Mouse (Mus musculus): ENCODE measurements around the gene Ush1g. TPM values are rescaled to one million over a fixed set of nuclear protein-coding genes. Genes with fewer than 3 reads are reported as not detected.
A peak's percentile ranks its signal among the peaks of the same experiment; 100 is the strongest.

Ush1g gene
- polyA plus RNA-seq, 1 experiment from 2014 or later: 0.05 TPM

DNA sequence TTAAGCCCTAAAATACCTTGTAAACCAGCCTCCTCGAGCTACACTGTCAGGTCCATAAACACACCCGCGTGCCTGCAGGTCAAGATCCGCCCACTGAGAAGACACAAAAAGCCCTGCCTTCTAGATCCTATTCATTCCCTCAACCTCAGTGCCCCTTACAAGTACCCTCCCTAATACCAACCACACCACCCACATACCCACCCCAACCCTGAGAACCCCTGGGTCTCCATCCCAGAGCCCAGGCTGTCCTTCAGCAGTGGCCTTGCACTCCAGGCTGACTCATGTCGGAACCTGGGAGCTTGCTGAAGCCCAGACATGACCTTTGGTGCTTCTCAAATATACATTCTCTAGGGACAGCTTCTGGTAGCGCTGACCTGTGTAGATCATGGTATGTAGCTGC, 47.1 kb downstream of the Ush1g start:
- Histone ChIP-seq H3K27me3 (no peaks in the 10 kb centered on the region), H3K9ac (replicated peaks) (0 out of 2 replicates have a peak overlapping the region, but pooled peaks have one; percentile 1), H3K4me3 (replicated peaks) (no peak overlapping the region), H3K27ac (no peak overlapping the region), H3K36me3 (peaks cover 8% of the 10 kb centered on the region; the same call in 1 of the 2 replicates), H3K4me2 (replicated peaks) (no peak overlapping the region), H3K4me1 (replicated peaks) (peaks cover 34% of the 10 kb centered on the region), H3K9me3 (no peaks in the 10 kb centered on the region)
- no peak for ATAC-seq
- WGBS: 91% methylated on average over 6 of the region's 6 CpGs

DNA sequence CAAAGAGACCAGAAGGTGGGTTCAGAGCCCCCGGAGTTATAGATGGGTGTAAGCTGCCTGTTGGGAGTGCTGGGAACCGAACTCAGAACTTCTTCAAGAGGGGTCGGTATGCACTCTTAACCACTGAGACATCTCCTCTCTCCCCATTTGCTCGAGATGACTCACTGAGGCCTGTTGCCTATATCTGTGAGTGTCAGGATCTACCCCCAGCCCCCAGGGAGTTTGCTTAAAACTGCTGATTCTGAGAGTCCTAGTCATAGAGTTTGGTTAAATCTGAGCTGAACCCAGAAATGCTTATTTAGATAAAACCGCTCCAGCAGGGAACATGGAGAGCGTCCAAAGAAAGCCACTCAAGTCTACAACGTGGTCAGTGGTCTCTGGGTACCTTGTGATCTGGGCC, 47.7 kb downstream of the Ush1g start:
- Histone ChIP-seq H3K4me2 (replicated peaks) (no peak overlapping the region), H3K9me3 (no peaks in the 10 kb centered on the region), H3K9ac (replicated peaks) (no peak overlapping the region), H3K27me3 (peaks cover 6% of the 10 kb centered on the region), H3K27ac (no peak overlapping the region), H3K4me1 (replicated peaks) (peaks cover 34% of the 10 kb centered on the region), H3K36me3 (peaks cover 13% of the 10 kb centered on the region), H3K4me3 (replicated peaks) (no peak overlapping the region)
- WGBS: 91% methylated on average over 7 of the region's 7 CpGs
- no peak for ATAC-seq

DNA sequence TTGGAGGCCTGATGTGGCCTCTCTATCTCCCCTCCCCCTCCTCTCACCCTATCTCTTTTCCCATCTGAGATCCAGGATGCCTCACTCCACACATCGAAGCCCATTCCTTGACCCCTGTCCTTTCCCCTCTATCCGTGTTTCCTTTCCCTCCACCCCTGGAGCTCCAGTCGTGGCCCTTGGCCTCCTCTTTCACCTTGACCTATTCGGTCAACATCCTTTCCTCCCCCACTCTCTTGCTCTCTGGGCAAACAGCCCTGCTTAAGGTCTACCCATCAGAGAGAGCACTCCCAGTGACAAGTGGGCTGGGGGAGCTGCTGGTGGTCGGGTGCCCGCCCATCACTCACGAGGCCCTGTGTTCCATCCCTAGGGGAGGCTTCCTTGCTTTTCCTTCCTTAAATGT, 48.1 kb downstream of the Ush1g start:
- peaks cover 18% of the 10 kb centered on the region for H3K36me3 ChIP-seq
- H3K4me1 ChIP-seq (replicated peaks): peaks cover 34% of the 10 kb centered on the region
- 0 out of 2 replicates have a peak overlapping the region, but pooled peaks have one; percentile 10 for H3K9ac ChIP-seq (replicated peaks)
- peaks cover 10% of the 10 kb centered on the region for H3K27me3 ChIP-seq
- H3K4me3 ChIP-seq (replicated peaks): no peak overlapping the region
- ATAC-seq: no peak
- no peak overlapping the region for H3K27ac ChIP-seq
- H3K9me3 ChIP-seq: no peaks in the 10 kb centered on the region
- WGBS: 71% methylated on average over 7 of the region's 7 CpGs
- H3K4me2 ChIP-seq (replicated peaks): no peak overlapping the region

DNA sequence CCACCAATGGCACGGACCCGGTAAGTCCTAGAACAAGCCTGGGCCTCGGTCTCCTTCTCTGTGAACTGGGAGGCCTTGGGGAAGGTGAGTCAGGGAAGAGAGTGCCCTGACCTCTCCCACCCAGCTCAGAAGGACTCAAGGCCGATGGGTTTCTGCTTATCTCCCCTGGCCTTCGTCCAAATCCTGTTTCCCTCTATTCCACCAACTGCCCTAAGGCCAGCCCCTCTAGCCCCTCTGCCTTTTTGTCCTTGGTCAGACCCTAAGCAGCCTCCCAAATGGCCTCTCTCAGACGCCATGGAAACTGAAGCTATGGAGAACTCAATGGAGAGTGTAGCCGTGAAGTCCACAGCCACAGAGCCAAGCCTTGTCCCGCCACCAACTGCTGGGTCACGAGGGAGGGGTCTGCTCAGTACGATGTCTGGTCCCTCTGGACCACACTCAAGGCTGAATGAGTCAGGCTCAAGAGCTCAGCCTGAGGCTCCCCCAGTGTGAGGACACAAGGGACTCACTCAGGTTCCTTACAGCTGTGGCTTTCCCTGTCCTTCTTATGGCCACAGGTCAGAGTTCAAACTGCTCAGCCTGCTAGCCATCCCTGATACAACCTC, 48.8 kb downstream of the Ush1g start:
- no peak overlapping the region for H3K4me3 ChIP-seq (replicated peaks)
- peaks cover 25% of the 10 kb centered on the region for H3K36me3 ChIP-seq
- H3K27ac ChIP-seq: no peak overlapping the region
- H3K4me1 ChIP-seq (replicated peaks): peaks cover 32% of the 10 kb centered on the region
- ATAC-seq: no peak
- no peaks in the 10 kb centered on the region for H3K9me3 ChIP-seq
- no peak overlapping the region for H3K4me2 ChIP-seq (replicated peaks)
- 0 out of 2 replicates have a peak overlapping the region, but pooled peaks have one; percentile 10 for H3K9ac ChIP-seq (replicated peaks)
- peaks cover 18% of the 10 kb centered on the region for H3K27me3 ChIP-seq
- WGBS: 70% methylated on average over 10 of the region's 10 CpGs

DNA sequence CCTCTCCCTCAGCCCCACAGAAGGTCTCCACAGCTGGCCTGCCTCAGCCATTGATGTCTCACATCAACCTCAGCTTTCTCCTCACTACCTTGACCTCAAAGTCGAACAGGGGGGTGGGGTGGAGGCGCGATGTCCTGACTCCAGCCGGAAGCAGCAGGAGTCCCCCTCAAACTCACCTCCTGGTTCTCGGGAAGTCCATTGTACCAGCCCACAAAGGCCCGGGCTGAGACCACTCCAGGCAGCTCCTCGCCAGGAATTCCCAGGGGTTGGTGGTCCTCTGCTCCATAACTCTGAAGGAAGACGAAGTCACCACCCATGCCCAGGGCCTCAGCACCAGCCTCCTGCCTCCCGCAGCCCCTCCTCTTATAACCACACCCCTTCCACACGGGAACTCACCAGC, 50.4 kb downstream of the Ush1g start:
- 71% methylated on average over 10 of the region's 10 CpGs for WGBS

DNA sequence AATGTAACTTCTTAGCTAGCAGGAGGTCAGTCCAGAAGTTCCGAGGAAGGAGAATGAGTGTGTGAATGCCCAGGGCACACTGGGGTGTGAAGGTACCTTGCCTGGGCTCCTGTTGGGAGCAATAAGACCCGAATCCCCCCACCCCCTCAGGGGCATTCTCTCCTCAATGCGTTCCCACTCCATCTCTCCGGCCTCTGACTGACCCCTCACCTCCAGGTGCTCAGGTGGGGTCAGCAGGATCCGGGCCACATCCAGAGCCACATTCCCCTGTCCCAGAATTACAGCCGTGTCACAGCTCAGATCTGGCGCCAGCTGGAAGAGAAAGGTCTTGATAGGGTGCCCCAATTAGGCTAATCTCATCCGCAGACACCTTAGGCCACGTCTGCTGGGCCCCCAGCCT, 50.8 kb downstream of the Ush1g start:
- Histone ChIP-seq H3K36me3 (peaks cover 29% of the 10 kb centered on the region), H3K9ac (replicated peaks) (no peak overlapping the region), H3K4me1 (replicated peaks) (peaks cover 36% of the 10 kb centered on the region), H3K4me3 (replicated peaks) (no peak overlapping the region), H3K9me3 (no peaks in the 10 kb centered on the region), H3K4me2 (replicated peaks) (no peak overlapping the region), H3K27me3 (peaks cover 37% of the 10 kb centered on the region), H3K27ac (no peak overlapping the region)
- 84% methylated on average over 9 of the region's 9 CpGs for WGBS
- ATAC-seq: no peak

More for the DNA sequence above, 50.4 kb downstream of the Ush1g start:
- Histone ChIP-seq H3K36me3 (peaks cover 29% of the 10 kb centered on the region), H3K4me2 (replicated peaks) (no peak overlapping the region), H3K9ac (replicated peaks) (no peak overlapping the region), H3K4me3 (replicated peaks) (no peak overlapping the region), H3K9me3 (no peaks in the 10 kb centered on the region), H3K4me1 (replicated peaks) (peaks cover 35% of the 10 kb centered on the region), H3K27ac (no peak overlapping the region), H3K27me3 (peaks cover 33% of the 10 kb centered on the region)
- no peak for ATAC-seq

DNA sequence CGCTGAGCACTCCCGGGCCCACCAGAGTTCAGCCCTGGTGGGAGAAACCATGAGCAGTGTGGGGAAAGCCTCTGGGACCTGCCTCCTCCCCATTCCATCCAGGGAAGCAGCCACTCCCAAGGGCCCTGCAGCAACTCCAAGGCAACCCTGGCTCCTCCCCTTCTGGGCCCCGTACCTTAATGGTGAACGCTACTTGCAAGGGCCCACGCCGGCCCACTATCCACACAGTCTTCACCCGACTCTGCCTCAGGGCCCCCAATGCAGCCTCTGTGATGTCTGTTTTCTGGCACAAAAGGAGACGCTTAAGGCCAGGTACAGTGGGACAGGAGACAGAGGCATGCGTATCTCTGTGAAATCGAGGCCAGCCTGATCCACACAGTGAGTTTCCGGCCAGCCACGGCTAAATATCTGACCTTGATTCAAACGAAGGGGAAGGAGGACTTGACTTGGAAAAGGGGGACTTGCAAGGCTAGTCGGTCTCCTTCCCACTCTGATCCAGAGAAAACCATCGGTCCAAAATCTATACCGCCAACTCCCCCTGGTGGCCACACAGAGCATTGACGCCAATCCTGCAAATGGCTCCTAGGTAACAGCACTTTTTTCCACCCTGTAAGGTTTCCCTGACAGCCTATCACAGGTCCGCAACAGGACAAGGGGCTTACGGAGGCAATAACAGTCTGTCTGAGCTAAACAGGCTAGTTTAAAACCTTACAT, 51.5 kb downstream of the Ush1g start:
- Histone ChIP-seq H3K9ac (replicated peaks) (no peak overlapping the region), H3K27ac (no peak overlapping the region), H3K9me3 (no peaks in the 10 kb centered on the region), H3K4me3 (replicated peaks) (no peak overlapping the region), H3K4me2 (replicated peaks) (no peak overlapping the region), H3K4me1 (replicated peaks) (peaks cover 36% of the 10 kb centered on the region), H3K27me3 (peaks cover 45% of the 10 kb centered on the region), H3K36me3 (peaks cover 29% of the 10 kb centered on the region)
- peak; percentile 45; the same call in 1 of the 2 replicates for ATAC-seq
- WGBS: 37% methylated on average over 19 of the region's 19 CpGs

DNA sequence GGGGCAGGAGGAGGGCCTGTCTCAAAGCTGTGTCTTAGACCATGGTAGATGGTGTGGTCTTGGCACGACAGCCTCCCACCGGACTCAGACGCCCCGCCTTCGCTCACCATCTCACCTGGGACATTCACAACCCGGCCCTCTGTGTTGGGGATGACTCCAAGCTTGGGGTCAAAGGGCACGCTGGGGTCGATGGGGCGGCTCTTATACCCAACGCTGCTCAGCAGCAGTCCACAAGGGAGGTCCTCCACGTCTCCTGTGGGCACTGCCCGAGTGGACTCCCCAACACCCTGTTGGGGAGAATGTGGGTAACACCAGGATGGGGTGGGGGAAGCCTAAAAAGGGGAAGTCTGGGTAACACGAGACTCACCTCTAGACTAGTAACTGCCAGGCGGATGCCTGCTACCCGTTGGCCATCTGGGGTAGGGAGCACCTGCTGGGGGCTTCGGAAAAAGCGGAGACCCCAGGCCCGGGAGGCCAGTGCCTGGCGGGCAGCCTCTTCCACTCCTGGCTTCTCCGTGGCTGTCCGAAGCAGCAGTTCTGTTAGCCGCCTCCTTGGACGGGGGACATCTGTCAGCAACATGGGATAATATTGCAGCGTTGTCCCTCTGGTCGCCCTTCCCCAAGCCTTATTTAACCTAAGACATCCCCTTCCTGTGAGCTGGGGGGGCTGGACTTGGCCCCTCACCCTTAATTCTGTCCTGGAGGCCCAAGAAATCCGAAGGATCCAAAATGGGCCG, 52.3 kb downstream of the Ush1g start:
- H3K4me2 ChIP-seq (replicated peaks): no peak overlapping the region
- H3K9ac ChIP-seq (replicated peaks): no peak overlapping the region
- no peak overlapping the region for H3K27ac ChIP-seq
- no peak overlapping the region for H3K4me3 ChIP-seq (replicated peaks)
- H3K27me3 ChIP-seq: peaks cover 53% of the 10 kb centered on the region
- H3K36me3 ChIP-seq: peaks cover 29% of the 10 kb centered on the region
- ATAC-seq: no peak
- H3K9me3 ChIP-seq: no peaks in the 10 kb centered on the region
- WGBS: 89% methylated on average over 27 of the region's 27 CpGs
- peaks cover 35% of the 10 kb centered on the region for H3K4me1 ChIP-seq (replicated peaks)

DNA sequence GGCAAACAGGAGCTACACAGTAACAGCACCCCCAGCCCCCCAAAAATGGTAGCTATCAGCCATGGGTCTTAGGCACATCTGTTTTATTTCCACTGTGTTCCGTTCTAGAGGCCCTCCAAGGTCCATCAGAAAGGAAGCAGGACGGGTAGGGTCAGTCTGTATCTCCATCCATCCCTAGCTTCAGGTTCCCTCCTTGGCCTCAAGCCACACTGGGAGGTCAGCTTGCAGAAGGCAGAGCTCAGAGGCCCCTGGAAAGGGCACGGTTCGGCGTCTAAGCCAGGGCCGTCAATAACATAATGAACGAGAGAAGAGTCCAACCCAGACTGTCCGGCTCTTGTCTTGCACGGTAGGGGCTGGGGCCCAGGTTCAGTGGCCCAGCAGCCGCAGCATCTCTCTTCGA, 53.9 kb downstream of the Ush1g start:
- no peaks in the 10 kb centered on the region for H3K9me3 ChIP-seq
- no peak overlapping the region for H3K4me3 ChIP-seq (replicated peaks)
- H3K27ac ChIP-seq: no peak overlapping the region
- peaks cover 67% of the 10 kb centered on the region for H3K27me3 ChIP-seq
- H3K36me3 ChIP-seq: peaks cover 29% of the 10 kb centered on the region
- ATAC-seq: no peak
- no peak overlapping the region for H3K4me2 ChIP-seq (replicated peaks)
- WGBS: 80% methylated on average over 11 of the region's 11 CpGs
- H3K4me1 ChIP-seq (replicated peaks): peaks cover 30% of the 10 kb centered on the region
- no peak overlapping the region for H3K9ac ChIP-seq (replicated peaks)

DNA sequence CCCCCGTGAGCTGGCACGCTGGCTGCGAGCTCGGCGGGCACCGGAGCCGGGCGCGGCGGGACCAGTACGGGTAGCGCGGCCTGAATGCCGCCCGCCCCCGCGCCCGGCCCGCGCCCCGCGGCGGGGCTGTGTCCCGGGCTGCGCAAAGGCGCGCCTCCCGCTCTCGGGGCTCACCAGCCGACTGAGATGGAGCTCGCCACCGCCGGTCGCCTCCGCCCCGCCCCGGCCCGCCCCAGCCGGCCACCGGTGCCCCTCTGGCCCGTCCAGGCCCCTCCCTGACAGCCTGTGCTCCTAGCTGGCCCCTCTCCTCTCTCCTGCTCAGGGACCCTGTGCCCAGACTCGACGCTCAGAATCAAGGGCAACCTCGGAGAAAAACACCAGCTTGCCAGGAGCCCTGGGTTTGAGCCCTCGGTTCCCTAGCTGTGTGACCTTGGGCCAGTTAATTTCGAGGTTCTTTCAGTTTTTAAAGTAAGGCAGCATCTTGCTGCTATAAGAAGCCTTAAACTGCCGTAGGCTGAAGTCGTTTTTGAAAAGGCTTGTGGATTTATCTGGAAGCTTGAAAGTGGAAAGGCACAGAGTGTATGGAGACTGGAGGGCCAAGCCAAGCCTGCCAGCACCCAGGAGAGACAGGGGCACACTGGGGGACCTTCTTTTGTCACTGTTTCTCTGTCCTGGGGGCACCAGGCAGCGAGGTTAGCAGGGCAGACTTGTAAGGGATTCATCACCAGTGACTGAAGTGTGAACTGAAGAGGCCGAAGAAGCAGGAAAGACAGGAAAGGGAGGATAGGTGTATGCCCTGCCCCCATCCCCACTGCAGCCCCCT, 54.6 kb downstream of the Ush1g start, which contains the start of gene Grin2c:
TSS of gene Grin2c (minus strand) at position 183 of the 823 bp plus-strand sequence.
- Histone ChIP-seq H3K27me3 (peaks cover 74% of the 10 kb centered on the region), H3K9ac (replicated peaks) (0 out of 2 replicates have a peak within 1 kb of the TSS, but pooled peaks have one; percentile 19), H3K4me1 (replicated peaks) (peaks cover 30% of the 10 kb centered on the region), H3K36me3 (peaks cover 29% of the 10 kb centered on the region), H3K9me3 (no peaks in the 10 kb centered on the region), H3K4me2 (replicated peaks) (peak within 1 kb of the TSS; percentile 54), H3K4me3 (replicated peaks) (peak within 1 kb of the TSS; percentile 32), H3K27ac (no peak within 1 kb of the TSS)
- WGBS: 6% methylated on average over 45 of the region's 50 CpGs
- no peak for ATAC-seq

DNA sequence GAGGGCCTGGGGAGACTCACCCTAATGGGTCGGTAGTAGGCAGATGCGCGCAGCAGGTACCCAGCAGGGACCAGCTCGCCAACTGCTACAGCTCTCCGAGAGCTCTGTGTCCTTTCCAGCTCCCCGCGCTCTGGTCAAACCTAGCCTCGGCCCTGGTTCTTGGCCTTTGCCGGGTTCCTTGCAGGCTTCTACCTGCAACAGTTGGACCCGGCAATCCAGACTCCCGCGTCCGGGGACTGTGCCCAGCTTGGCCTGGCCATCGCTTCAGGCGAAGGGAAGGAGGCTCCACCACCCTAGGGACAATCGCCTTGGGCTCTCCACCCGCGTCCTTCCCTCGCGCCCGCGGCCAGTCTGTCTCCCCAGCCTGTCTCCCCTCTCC, 55.5 kb downstream of the Ush1g start:
- WGBS: under 1% methylated on average over 22 of the region's 22 CpGs
- no peak overlapping the region for H3K27ac ChIP-seq
- peaks cover 22% of the 10 kb centered on the region for H3K36me3 ChIP-seq
- ATAC-seq: no peak
- H3K9me3 ChIP-seq: no peaks in the 10 kb centered on the region
- H3K4me2 ChIP-seq (replicated peaks): peak overlapping the region; percentile 54
- peaks cover 83% of the 10 kb centered on the region for H3K27me3 ChIP-seq
- H3K4me3 ChIP-seq (replicated peaks): peak overlapping the region; percentile 32
- no peak overlapping the region for H3K9ac ChIP-seq (replicated peaks)
- peaks cover 30% of the 10 kb centered on the region for H3K4me1 ChIP-seq (replicated peaks)

Data from midbrain, embryonic 13.5 days (tissue).